Mouse (Mus musculus) hindbrain, embryonic 16.5 days (tissue): ENCODE data around the gene Abcc5. TPM values are rescaled to one million over a fixed set of nuclear protein-coding genes. Genes with fewer than 3 reads are reported as not detected.
"Not testable (repeated sequence)": the region's sequence is repeated elsewhere in the genome, so short reads cannot be mapped to it uniquely, and the experiment has no call there.

Experiments used
- ATAC-seq: fragments of 200-750 bp; cut with Nextera tagmentation; 2 replicates; pipeline ENCODE4 v1.8.0; 2017; ENCODE audit warnings: moderate TSS enrichment, moderate library complexity
- H3K27ac ChIP-seq: fragments of 300-500 bp; sonication (generic); 2 replicates; pipeline ENCODE4 v1.5.1; 2014; ENCODE audit warnings: low read depth, mild to moderate bottlenecking, control low read depth, low read length, moderate library complexity
- H3K27me3 ChIP-seq: fragments of 300-500 bp; sonication (generic); replicated peaks from 2 replicates; pipeline ENCODE4 v1.6.1; 2014; ENCODE audit warnings: low read length; ENCODE audit not compliant: control insufficient read depth, insufficient read depth
- H3K36me3 ChIP-seq: fragments of 300-500 bp; sonication (generic); 2 replicates; pipeline ENCODE4 v1.6.1; 2014; ENCODE audit warnings: mild to moderate bottlenecking, low read length, moderate library complexity, mixed read lengths; ENCODE audit not compliant: control insufficient read depth, insufficient read depth
- H3K4me1 ChIP-seq: fragments of 300-500 bp; sonication (generic); 2 replicates; pipeline ENCODE4 v1.6.1; 2014; ENCODE audit warnings: low read depth, low read length; ENCODE audit not compliant: control insufficient read depth, insufficient read depth
- H3K4me2 ChIP-seq: fragments of 300-500 bp; sonication (generic); 2 replicates; pipeline ENCODE4 v1.6.1; 2014; ENCODE audit warnings: mild to moderate bottlenecking, low read length, control low read depth, moderate library complexity
- H3K4me3 ChIP-seq: fragments of 300-500 bp; sonication (generic); 2 replicates; pipeline ENCODE4 v1.5.1; 2014; ENCODE audit warnings: mild to moderate bottlenecking, low read length, control low read depth, moderate library complexity
- H3K9ac ChIP-seq: fragments of 300-500 bp; sonication (generic); 2 replicates; pipeline ENCODE4 v1.6.1; 2014; ENCODE audit warnings: low read depth, mild to moderate bottlenecking, control low read depth, low read length, moderate library complexity
- H3K9me3 ChIP-seq: fragments of 300-500 bp; sonication (generic); 2 replicates; pipeline ENCODE4 v1.6.1; 2014; ENCODE audit warnings: mild to moderate bottlenecking, low read length, moderate library complexity; ENCODE audit not compliant: control insufficient read depth
- WGBS: fragments of 180-500 bp; shearing (Covaris S2); extraction: QIAGEN DNeasy Blood & Tissue Kit; methylation state at CpG from one replicate; pipeline ENCODE4 v1.1.7; 2014; 5-methylcytosine and 5-hydroxymethylcytosine counted together
- polyA plus RNA-seq: library from polyadenylated mRNA; unstranded; fragments of >200 nt; fragmentation: Nextera tagmentation; extraction: Ambion mirVana; gene quantifications from 2 replicates; pipeline ENCODE4 v1.2.1, GENCODE M21; 2015

The Abcc5 gene
- polyA plus RNA-seq, 1 experiment from 2014 or later: 123 TPM

DNA sequence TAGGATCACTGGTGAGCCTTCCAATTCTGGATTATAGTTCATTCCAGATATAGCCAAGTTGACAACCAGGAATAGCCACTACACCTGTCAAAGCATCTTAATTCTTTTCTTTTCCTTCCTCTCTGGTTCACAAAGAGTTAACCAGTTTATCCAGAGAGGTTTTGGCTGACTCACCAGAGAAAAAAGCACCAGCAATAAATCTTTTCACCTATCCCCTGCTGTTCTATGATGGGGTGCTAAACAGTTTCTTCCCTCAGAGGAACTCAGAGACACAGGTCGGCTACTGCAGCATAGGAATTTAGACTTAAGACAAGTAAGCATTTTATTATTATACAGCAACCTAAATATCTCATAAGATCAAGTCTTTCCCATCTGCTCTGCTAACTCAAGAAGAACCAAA is 29.9 kb upstream of the Abcc5 start:
- H3K27ac ChIP-seq: no peak overlapping the region
- no peak overlapping the region for H3K4me3 ChIP-seq
- no peak for ATAC-seq
- H3K9ac ChIP-seq: no peak overlapping the region
- H3K27me3 ChIP-seq: no peaks in the 10 kb centered on the region
- H3K9me3 ChIP-seq: no peaks in the 10 kb centered on the region
- H3K4me2 ChIP-seq: no peak overlapping the region
- 23% methylated on average over 1 of the region's 1 CpGs for WGBS
- no peaks in the 10 kb centered on the region for H3K4me1 ChIP-seq
- no peaks in the 10 kb centered on the region for H3K36me3 ChIP-seq

DNA sequence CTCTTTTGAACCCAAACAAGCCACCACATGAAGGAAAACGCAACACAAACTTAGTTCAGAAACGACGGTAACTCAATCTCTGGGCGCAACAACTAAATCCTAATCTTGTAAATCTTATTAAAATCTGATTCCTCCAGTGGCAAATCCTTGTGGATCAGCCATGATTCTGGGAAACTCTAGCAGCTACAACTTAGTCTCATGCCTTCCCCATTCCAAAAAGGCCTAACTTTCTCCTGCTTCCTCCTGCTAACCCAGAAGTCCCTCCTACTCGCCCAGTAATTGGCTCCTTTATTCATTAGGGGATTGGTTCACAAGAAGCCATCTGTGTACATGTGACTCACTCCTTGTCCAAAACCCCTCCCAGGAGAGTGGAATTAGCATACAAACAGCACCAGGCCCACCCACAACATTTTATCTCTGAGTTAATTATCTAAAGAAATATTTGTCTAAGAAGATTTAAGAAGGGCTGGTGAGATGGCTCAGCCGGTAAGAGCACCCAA is 28.0 kb upstream of the Abcc5 start:
- WGBS: 91% methylated on average over 6 of the region's 6 CpGs
- H3K9me3 ChIP-seq: no peaks in the 10 kb centered on the region
- no peak for ATAC-seq
- H3K4me2 ChIP-seq: no peak overlapping the region
- H3K36me3 ChIP-seq: no peaks in the 10 kb centered on the region
- no peaks in the 10 kb centered on the region for H3K27me3 ChIP-seq
- H3K4me3 ChIP-seq: no peak overlapping the region
- no peaks in the 10 kb centered on the region for H3K4me1 ChIP-seq
- H3K9ac ChIP-seq: no peak overlapping the region
- no peak overlapping the region for H3K27ac ChIP-seq

DNA sequence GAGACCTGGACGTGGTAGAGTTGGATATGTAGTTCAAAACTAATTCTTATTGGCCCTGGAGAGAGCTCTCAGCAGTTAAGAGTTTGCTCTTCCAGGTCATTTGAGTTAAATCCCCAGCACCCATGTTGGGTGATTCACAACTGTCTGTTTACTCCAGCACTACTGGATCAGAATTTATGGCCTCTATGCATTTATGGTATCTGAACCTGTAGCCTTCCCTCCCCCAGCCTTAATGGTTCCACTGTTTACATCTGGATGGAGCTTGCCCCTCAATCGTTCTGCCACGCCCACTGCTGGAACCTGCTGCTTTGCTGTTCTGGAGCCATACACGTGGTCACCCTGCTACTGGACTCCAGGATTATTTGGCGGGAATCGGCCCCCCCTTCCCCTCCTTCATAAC is 25.6 kb upstream of the Abcc5 start:
- no peaks in the 10 kb centered on the region for H3K4me1 ChIP-seq
- no peaks in the 10 kb centered on the region for H3K36me3 ChIP-seq
- WGBS: 76% methylated on average over 6 of the region's 6 CpGs
- ATAC-seq: no peak
- no peak overlapping the region for H3K9ac ChIP-seq
- H3K27ac ChIP-seq: no peak overlapping the region
- no peaks in the 10 kb centered on the region for H3K9me3 ChIP-seq
- no peaks in the 10 kb centered on the region for H3K27me3 ChIP-seq
- no peak overlapping the region for H3K4me3 ChIP-seq
- no peak overlapping the region for H3K4me2 ChIP-seq

DNA sequence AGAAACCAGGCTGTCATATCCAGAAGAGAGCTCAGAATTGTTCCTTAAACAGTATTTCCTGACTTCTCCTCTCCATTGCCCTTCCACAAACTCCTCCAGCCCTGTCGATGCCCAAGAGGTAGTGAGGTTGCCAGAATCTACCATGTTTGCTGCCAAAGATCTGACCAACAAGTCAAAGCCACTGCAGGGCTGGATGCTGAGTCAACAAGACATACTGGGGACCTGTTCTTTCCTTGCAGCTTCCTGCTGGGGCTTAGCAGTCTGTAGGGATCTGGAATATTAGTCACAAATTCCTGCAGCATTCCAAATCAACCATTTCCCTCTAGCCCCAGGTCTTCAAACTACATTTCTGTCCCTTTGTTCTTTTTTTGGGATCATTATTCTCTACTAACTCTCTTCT is 19.7 kb upstream of the Abcc5 start:
- Histone ChIP-seq H3K36me3 (no peaks in the 10 kb centered on the region), H3K4me1 (no peaks in the 10 kb centered on the region), H3K9ac (no peak overlapping the region), H3K4me2 (no peak overlapping the region), H3K27ac (no peak overlapping the region), H3K4me3 (no peak overlapping the region), H3K27me3 (no peaks in the 10 kb centered on the region), H3K9me3 (no peaks in the 10 kb centered on the region)
- WGBS: 88% methylated on average over 1 of the region's 1 CpGs
- ATAC-seq: no peak

DNA sequence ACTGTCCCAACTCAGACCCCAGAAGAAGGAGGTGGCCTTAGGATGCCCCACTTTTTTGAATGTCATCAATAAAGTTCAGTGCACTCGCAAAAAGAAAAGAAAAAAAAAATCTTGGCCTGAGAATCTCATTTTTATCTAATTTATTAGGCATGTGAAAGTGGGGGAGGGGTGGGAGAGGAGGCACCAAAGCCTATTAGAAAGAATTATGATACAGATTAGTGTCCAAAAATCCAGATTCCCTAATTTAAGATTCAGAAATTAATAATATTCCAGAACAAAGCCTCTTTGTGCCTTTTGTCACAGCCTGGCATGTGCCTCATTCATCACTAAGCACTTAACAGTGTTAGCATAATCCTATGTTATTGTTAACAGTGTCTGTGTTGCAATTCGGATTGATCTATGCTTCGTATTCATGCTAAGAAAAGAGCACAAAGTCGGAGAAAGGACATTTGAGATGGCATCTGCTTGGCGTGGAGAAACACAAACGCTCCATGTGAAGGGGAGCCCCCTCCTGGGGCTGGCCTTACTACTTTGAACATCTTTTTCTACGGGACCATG is 18.7 kb upstream of the Abcc5 start:
- H3K9me3 ChIP-seq: no peaks in the 10 kb centered on the region
- H3K9ac ChIP-seq: no peak overlapping the region
- no peak for ATAC-seq
- H3K4me2 ChIP-seq: no peak overlapping the region
- no peak overlapping the region for H3K27ac ChIP-seq
- no peaks in the 10 kb centered on the region for H3K27me3 ChIP-seq
- no peaks in the 10 kb centered on the region for H3K4me1 ChIP-seq
- H3K4me3 ChIP-seq: no peak overlapping the region
- no peaks in the 10 kb centered on the region for H3K36me3 ChIP-seq
- WGBS: 40% methylated on average over 7 of the region's 7 CpGs

DNA sequence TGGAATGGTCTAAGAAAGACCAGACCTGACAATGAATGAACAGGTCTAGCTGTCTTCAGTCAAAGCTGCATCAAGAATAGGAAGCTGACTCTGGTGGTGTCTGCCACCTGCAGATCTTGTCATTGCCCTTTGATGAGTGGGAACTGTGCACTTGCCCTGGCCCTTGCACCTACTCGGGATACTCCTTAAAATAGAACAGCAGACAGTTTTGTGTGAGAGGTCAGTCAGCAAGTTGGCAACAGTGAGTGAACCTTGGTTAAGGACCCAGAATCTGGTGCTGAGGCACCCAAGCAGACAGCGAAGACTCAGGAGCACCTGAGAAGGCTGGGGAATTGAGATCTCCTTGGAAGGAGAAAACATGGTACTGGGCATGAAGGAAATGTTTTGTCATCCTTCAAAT is 16.7 kb upstream of the Abcc5 start:
- Histone ChIP-seq H3K27me3 (no peaks in the 10 kb centered on the region), H3K4me1 (no peaks in the 10 kb centered on the region), H3K9me3 (no peaks in the 10 kb centered on the region), H3K4me2 (no peak overlapping the region), H3K36me3 (no peaks in the 10 kb centered on the region), H3K4me3 (no peak overlapping the region), H3K27ac (no peak overlapping the region), H3K9ac (no peak overlapping the region)
- WGBS: 90% methylated on average over 2 of the region's 2 CpGs
- ATAC-seq: no peak

DNA sequence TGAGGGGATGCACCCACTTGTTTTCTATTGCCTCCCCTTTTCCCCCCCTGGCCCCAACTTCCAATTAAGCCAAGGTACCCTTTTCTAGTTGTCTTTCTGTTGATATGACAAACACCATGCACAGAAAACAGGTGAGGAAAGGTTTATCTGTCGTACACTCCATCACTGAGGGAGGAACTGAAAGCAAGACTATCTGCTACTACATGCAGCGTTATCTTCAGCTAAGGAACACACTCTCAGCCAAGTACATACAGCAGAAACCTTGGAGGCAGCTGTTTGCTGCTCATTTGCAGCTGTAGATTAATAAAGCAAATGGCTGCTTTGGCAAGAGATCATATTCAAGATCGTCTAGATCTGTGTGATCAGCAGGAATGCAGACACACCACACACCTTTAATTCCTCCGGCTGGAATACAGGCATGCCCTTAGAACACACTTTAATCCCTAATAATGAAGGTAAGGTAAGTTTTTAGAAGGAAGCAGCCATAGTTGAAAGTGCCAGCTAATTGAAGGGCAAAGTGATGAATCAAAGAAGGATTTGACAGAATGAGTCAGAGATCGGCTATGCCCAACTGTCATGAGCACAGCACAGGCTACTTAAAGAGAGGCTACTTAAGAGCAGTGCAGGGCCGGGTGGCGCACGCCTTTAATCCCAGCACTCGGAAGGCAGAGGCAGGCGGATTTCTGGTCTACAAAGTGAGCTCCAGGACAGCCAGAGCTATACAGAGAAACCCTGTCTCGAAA is 12.7 kb upstream of the Abcc5 start:
- Histone ChIP-seq H3K4me2 (no peak overlapping the region), H3K27me3 (no peaks in the 10 kb centered on the region), H3K4me1 (no peaks in the 10 kb centered on the region), H3K36me3 (no peaks in the 10 kb centered on the region), H3K4me3 (no peak overlapping the region), H3K9ac (no peak overlapping the region), H3K9me3 (no peaks in the 10 kb centered on the region), H3K27ac (no peak overlapping the region)
- 87% methylated on average over 11 of the region's 11 CpGs for WGBS
- no peak for ATAC-seq

DNA sequence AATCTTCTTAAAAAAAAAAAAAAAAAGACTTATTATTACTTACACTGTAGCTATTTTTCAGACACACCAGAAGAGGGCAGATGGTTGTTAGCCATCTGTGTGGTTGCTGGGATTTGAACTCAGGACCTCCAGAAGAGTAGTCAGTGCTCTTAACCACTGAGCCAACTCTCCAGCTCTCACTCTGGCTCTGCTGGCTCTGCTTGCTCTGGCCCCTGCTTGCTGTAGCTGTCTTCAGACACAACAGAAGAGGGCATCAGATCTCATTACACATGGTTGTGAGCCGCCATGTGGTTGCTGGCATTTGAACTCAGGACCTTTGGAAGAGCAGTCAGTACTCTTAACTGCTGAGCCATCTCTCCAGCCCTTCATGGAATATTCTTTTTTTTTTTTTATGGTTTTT is 11.9 kb upstream of the Abcc5 start:
- ATAC-seq, H3K9me3 ChIP-seq, H3K27me3 ChIP-seq, H3K4me3 ChIP-seq, H3K9ac ChIP-seq, H3K4me2 ChIP-seq, H3K27ac ChIP-seq, H3K36me3 ChIP-seq, H3K4me1 ChIP-seq: not testable (repeated sequence)
- 100% methylated on average over 1 of the region's 1 CpGs for WGBS

DNA sequence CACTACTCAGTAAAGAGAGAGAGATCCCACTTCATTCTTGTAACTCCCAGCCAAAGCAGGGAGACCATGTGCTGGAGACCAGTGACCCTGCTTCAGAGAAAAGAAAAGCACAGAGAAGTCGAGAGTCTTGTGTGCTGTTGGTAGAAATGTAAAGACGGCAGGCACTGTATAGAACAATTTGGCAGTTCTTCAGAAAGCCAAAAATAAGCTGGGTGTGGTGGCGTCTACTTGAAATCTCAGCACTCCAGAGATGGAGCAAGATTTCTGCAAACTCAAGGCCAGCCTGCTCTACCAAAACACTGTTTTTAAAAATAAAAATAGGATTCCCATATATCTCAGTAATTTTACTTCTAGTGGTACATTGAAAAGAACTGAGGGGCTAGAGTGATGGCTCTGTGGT is 10.1 kb upstream of the Abcc5 start:
- Histone ChIP-seq H3K4me2 (no peak overlapping the region), H3K36me3 (no peaks in the 10 kb centered on the region), H3K9me3 (no peaks in the 10 kb centered on the region), H3K27ac (no peak overlapping the region), H3K27me3 (no peaks in the 10 kb centered on the region), H3K4me3 (no peak overlapping the region), H3K9ac (no peak overlapping the region), H3K4me1 (no peaks in the 10 kb centered on the region)
- WGBS: 81% methylated on average over 3 of the region's 3 CpGs
- no peak for ATAC-seq
